Mouse (Mus musculus) embryonic facial prominence, embryonic 14.5 days (tissue): ENCODE measurements around the gene Cyfip1. TPM values are rescaled to one million over a fixed set of nuclear protein-coding genes. Genes with fewer than 3 reads are reported as not detected.

Source experiments
- ATAC-seq: fragments of 200-750 bp; cut with Nextera tagmentation; 2 replicates; pipeline ENCODE4 v1.8.0; 2017; ENCODE audit warnings: low read depth, moderate number of reproducible peaks, moderate TSS enrichment
- DNase-seq: peaks from one replicate; pipeline ENCODE4 v3.0.0-alpha.2; 2015; ENCODE audit warnings: low spot score
- H3K27ac ChIP-seq: fragments of 300-500 bp; sonication (generic); replicated peaks from 2 replicates; pipeline ENCODE4 v1.5.1; 2014; ENCODE audit warnings: low read depth, mild to moderate bottlenecking, low read length, moderate library complexity
- H3K27me3 ChIP-seq: fragments of 300-500 bp; sonication (generic); replicated peaks from 2 replicates; pipeline ENCODE4 v1.6.1; 2014; ENCODE audit warnings: low read length; ENCODE audit not compliant: control insufficient read depth, insufficient read depth
- H3K36me3 ChIP-seq: fragments of 300-500 bp; sonication (generic); 2 replicates; pipeline ENCODE4 v1.6.1; 2014; ENCODE audit warnings: low read length, mixed read lengths; ENCODE audit not compliant: control insufficient read depth, insufficient read depth
- H3K4me1 ChIP-seq: fragments of 300-500 bp; sonication (generic); 2 replicates; pipeline ENCODE4 v1.6.1; 2014; ENCODE audit warnings: antibody characterized with exemption, low read length; ENCODE audit not compliant: control insufficient read depth, insufficient read depth
- H3K4me2 ChIP-seq: fragments of 300-500 bp; sonication (generic); 2 replicates; pipeline ENCODE4 v1.6.1; 2014; ENCODE audit warnings: low read depth, mild to moderate bottlenecking, low read length, moderate library complexity, mixed read lengths
- H3K4me3 ChIP-seq: fragments of 300-500 bp; sonication (generic); 2 replicates; pipeline ENCODE4 v1.5.1; 2014; ENCODE audit warnings: low read depth, mild to moderate bottlenecking, low read length
- H3K9ac ChIP-seq: fragments of 300-500 bp; sonication (generic); 2 replicates; pipeline ENCODE4 v1.6.1; 2014; ENCODE audit warnings: low read depth, mild to moderate bottlenecking, low read length, moderate library complexity, mixed read lengths
- H3K9me3 ChIP-seq: fragments of 300-500 bp; sonication (generic); 2 replicates; pipeline ENCODE4 v1.6.1; 2016; ENCODE audit warnings: low read length; ENCODE audit not compliant: control insufficient read depth
- WGBS: fragments of 180-500 bp; shearing (Covaris S2); extraction: QIAGEN DNeasy Blood & Tissue Kit; methylation state at CpG from one replicate; pipeline ENCODE4 v1.1.7; 2014; 5-methylcytosine and 5-hydroxymethylcytosine counted together
- polyA plus RNA-seq: library from polyadenylated mRNA; unstranded; fragments of >200 nt; fragmentation: Nextera tagmentation; extraction: Ambion mirVana; gene quantifications from 2 replicates; pipeline ENCODE4 v1.2.1, GENCODE M21; 2014

Cyfip1 gene
- 103 and 118 TPM in 2 replicates for polyA plus RNA-seq

- H3K4me3 ChIP-seq = peak within 1 kb of the TSS; percentile 95
- no peaks in the 10 kb centered on the region for H3K9me3 ChIP-seq
- H3K4me1 ChIP-seq = peaks cover 14% of the 10 kb centered on the region
- H3K9ac ChIP-seq = peak within 1 kb of the TSS; percentile 97
- peak within 1 kb of the TSS; percentile 86 for H3K4me2 ChIP-seq
- H3K36me3 ChIP-seq = no peaks in the 10 kb centered on the region
- WGBS = 50% methylated on average over 7 of the region's 7 CpGs
- DNase-seq (no peak), ATAC-seq (0 out of 2 replicates have a peak, but pooled peaks have one; percentile 0)
- no peaks in the 10 kb centered on the region for H3K27me3 ChIP-seq
- H3K27ac ChIP-seq = peak within 1 kb of the TSS; percentile 97
Measured at GRCm38 (mm10) chr7:55841445-55841844, at the start of gene Cyfip1. Gene Cyfip1, plus strand, starts transcription at chr7:55841745.

GRCm38 (mm10) chr7:55792280-55792679, 49.3 kb upstream of the Cyfip1 start:
- H3K4me3 ChIP-seq = no peak overlapping the region
- DNase-seq (no peak), ATAC-seq (no peak)
- H3K4me2 ChIP-seq = no peak overlapping the region
- no peak overlapping the region for H3K9ac ChIP-seq
- H3K4me1 ChIP-seq = peaks cover 11% of the 10 kb centered on the region
- 75% methylated on average over 3 of the region's 3 CpGs for WGBS
- no peak overlapping the region for H3K27ac ChIP-seq
- no peaks in the 10 kb centered on the region for H3K27me3 ChIP-seq
- H3K9me3 ChIP-seq = no peaks in the 10 kb centered on the region
- H3K36me3 ChIP-seq = peaks cover 14% of the 10 kb centered on the region

- H3K27ac ChIP-seq = peak overlapping the region; percentile 82
- peak overlapping the region; percentile 78 for H3K4me2 ChIP-seq
- no peaks in the 10 kb centered on the region for H3K9me3 ChIP-seq
- peak overlapping the region; percentile 79 for H3K4me3 ChIP-seq
- WGBS = 30% methylated on average over 13 of the region's 13 CpGs
- ATAC-seq (peak; percentile 14; the same call in 1 of the 2 replicates), DNase-seq (peak; percentile 5)
- H3K36me3 ChIP-seq = peaks cover 25% of the 10 kb centered on the region
- H3K27me3 ChIP-seq = no peaks in the 10 kb centered on the region
- peaks cover 11% of the 10 kb centered on the region for H3K4me1 ChIP-seq
- peak overlapping the region; percentile 95 for H3K9ac ChIP-seq
Measured at GRCm38 (mm10) chr7:55793236-55793951, 48.2 kb upstream of the Cyfip1 start.

- Histone ChIP-seq H3K4me2 (peak within 1 kb of the TSS; percentile 78), H3K4me1 (peaks cover 11% of the 10 kb centered on the region), H3K9ac (peak within 1 kb of the TSS; percentile 95), H3K27me3 (no peaks in the 10 kb centered on the region), H3K27ac (peak within 1 kb of the TSS; percentile 82), H3K9me3 (no peaks in the 10 kb centered on the region), H3K36me3 (peaks cover 32% of the 10 kb centered on the region), H3K4me3 (peak within 1 kb of the TSS; percentile 79)
- 1% methylated on average over 40 of the region's 51 CpGs for WGBS
- ATAC-seq = peak; percentile 100
- peak; percentile 99 for DNase-seq
Measured at GRCm38 (mm10) chr7:55793952-55794603, 47.5 kb upstream of the Cyfip1 start, which contains the start of gene Tubgcp5. Gene Tubgcp5, plus strand, starts transcription at chr7:55794154.

GRCm38 (mm10) chr7:55799981-55800380, 41.6 kb upstream of the Cyfip1 start:
- WGBS = 92% methylated on average over 3 of the region's 3 CpGs
- ATAC-seq = no peak
- Histone ChIP-seq H3K27me3 (no peaks in the 10 kb centered on the region), H3K9ac (no peak overlapping the region), H3K27ac (no peak overlapping the region), H3K4me3 (no peak overlapping the region), H3K4me1 (peaks cover 2% of the 10 kb centered on the region), H3K9me3 (no peaks in the 10 kb centered on the region), H3K36me3 (peaks cover 84% of the 10 kb centered on the region), H3K4me2 (no peak overlapping the region)
- DNase-seq = no peak

- peaks cover 87% of the 10 kb centered on the region for H3K36me3 ChIP-seq
- WGBS = 93% methylated on average over 2 of the region's 2 CpGs
- H3K4me1 ChIP-seq = no peaks in the 10 kb centered on the region
- H3K4me2 ChIP-seq = no peak overlapping the region
- no peak for ATAC-seq
- H3K9me3 ChIP-seq = no peaks in the 10 kb centered on the region
- no peak overlapping the region for H3K4me3 ChIP-seq
- DNase-seq = no peak
- H3K27ac ChIP-seq = no peak overlapping the region
- H3K9ac ChIP-seq = no peak overlapping the region
- H3K27me3 ChIP-seq = no peaks in the 10 kb centered on the region
Measured at GRCm38 (mm10) chr7:55809967-55810366, 31.6 kb upstream of the Cyfip1 start.

- Histone ChIP-seq H3K4me1 (no peaks in the 10 kb centered on the region), H3K27me3 (no peaks in the 10 kb centered on the region), H3K27ac (no peak overlapping the region), H3K4me3 (no peak overlapping the region), H3K9ac (no peak overlapping the region), H3K9me3 (no peaks in the 10 kb centered on the region), H3K36me3 (peaks cover 93% of the 10 kb centered on the region), H3K4me2 (no peak overlapping the region)
- DNase-seq (no peak), ATAC-seq (no peak)
- WGBS = 79% methylated on average over 5 of the region's 5 CpGs
Measured at GRCm38 (mm10) chr7:55824468-55824867, 17.1 kb upstream of the Cyfip1 start.

- WGBS = 89% methylated on average over 9 of the region's 9 CpGs
- H3K9me3 ChIP-seq = no peaks in the 10 kb centered on the region
- H3K4me2 ChIP-seq = no peak overlapping the region
- DNase-seq (no peak), ATAC-seq (no peak)
- H3K4me3 ChIP-seq = no peak overlapping the region
- H3K27ac ChIP-seq = no peak overlapping the region
- H3K27me3 ChIP-seq = no peaks in the 10 kb centered on the region
- no peak overlapping the region for H3K9ac ChIP-seq
- no peaks in the 10 kb centered on the region for H3K4me1 ChIP-seq
- peaks cover 83% of the 10 kb centered on the region for H3K36me3 ChIP-seq
Measured at GRCm38 (mm10) chr7:55827551-55827950, 14.0 kb upstream of the Cyfip1 start.
